Mouse (Mus musculus) E14TG2a.4 (cell line): ENCODE measurements around the gene Klk1b5.

Source experiments
- CTCF ChIP-seq: conservative IDR thresholded peaks from 2 replicates; pipeline ENCODE4 v1.5.1; 2014; ENCODE audit warnings: low read length
- NANOG ChIP-seq: IDR thresholded peaks from 2 replicates; pipeline ENCODE4 v1.6.1; 2014; ENCODE audit warnings: borderline replicate concordance, low read length, mixed read lengths

DNA sequence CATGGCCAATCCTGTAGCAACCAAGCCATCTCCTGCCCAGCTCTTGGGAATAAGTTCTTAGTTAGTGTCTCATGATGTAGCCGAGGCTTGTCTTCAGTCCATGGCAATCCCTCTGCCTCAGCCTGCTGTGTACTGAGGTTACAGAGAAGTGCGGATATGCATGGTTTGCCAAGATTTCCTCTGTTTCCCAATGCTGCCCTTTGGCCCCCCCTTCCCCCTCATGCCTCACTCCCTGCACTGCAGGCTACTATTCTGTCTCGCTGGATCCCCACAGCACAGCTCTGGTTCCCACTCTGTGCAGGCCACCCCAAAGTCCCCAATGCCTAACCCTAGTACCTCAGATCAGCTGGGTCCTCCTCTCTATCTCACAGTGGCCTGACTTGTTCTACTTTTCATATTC is 7.4 kb upstream of the Klk1b5 start:
- no peak for TF ChIP-seq CTCF
- TF ChIP-seq NANOG: no peak
